Mouse (Mus musculus) forebrain, embryonic 16.5 days (tissue): Measurements from ENCODE around the gene A3galt2. TPM values are rescaled to one million over a fixed set of nuclear protein-coding genes. Genes with fewer than 3 reads are reported as not detected.

Source experiments
- ATAC-seq: fragments of 200-750 bp; cut with Nextera tagmentation; 2 replicates; pipeline ENCODE4 v1.8.0; 2017; ENCODE audit warnings: mild to moderate bottlenecking, moderate library complexity
- H3K27ac ChIP-seq: fragments of 300-500 bp; sonication (generic); 2 replicates; pipeline ENCODE4 v1.5.1; 2014; ENCODE audit warnings: low read length, control low read depth
- H3K27me3 ChIP-seq: fragments of 300-500 bp; sonication (generic); replicated peaks from 2 replicates; pipeline ENCODE4 v1.6.1; 2014; ENCODE audit warnings: low read length; ENCODE audit not compliant: control insufficient read depth, insufficient read depth
- H3K36me3 ChIP-seq: fragments of 300-500 bp; sonication (generic); 2 replicates; pipeline ENCODE4 v1.6.1; 2014; ENCODE audit not compliant: control insufficient read depth, insufficient read depth
- H3K4me1 ChIP-seq: fragments of 300-500 bp; sonication (generic); replicated peaks from 2 replicates; pipeline ENCODE4 v1.6.1; 2014; ENCODE audit warnings: low read length; ENCODE audit not compliant: control insufficient read depth, insufficient read depth
- H3K4me2 ChIP-seq: fragments of 300-500 bp; sonication (generic); 2 replicates; pipeline ENCODE4 v1.6.1; 2014; ENCODE audit warnings: mild to moderate bottlenecking, low read length, control low read depth
- H3K4me3 ChIP-seq: fragments of 300-500 bp; sonication (generic); replicated peaks from 2 replicates; pipeline ENCODE4 v1.5.1; 2014; ENCODE audit warnings: mild to moderate bottlenecking, low read length, control low read depth
- H3K9ac ChIP-seq: fragments of 300-500 bp; sonication (generic); replicated peaks from 2 replicates; pipeline ENCODE4 v1.6.1; 2014; ENCODE audit warnings: low read depth, low read length, control low read depth
- H3K9me3 ChIP-seq: fragments of 300-500 bp; sonication (generic); 2 replicates; pipeline ENCODE4 v1.6.1; 2016; ENCODE audit warnings: low read length; ENCODE audit not compliant: control insufficient read depth
- WGBS: fragments of 180-500 bp; shearing (Covaris S2); extraction: QIAGEN DNeasy Blood & Tissue Kit; methylation state at CpG from one replicate; pipeline ENCODE4 v1.1.7; 2014; 5-methylcytosine and 5-hydroxymethylcytosine counted together
- polyA plus RNA-seq: library from polyadenylated mRNA; unstranded; fragments of >200 nt; fragmentation: Nextera tagmentation; extraction: Ambion mirVana; gene quantifications from 2 replicates; pipeline ENCODE4 v1.2.1, GENCODE M21; 2015

A3galt2 gene
- polyA plus RNA-seq, 1 experiment from 2014 or later: 0.63 TPM

- Histone ChIP-seq H3K4me2 (no peak overlapping the region), H3K27ac (no peak overlapping the region), H3K4me1 (peaks cover 25% of the 10 kb centered on the region), H3K9ac (no peak overlapping the region), H3K4me3 (no peak overlapping the region), H3K9me3 (no peaks in the 10 kb centered on the region), H3K27me3 (no peaks in the 10 kb centered on the region), H3K36me3 (no peaks in the 10 kb centered on the region)
- WGBS: 76% methylated on average over 8 of the region's 8 CpGs
- ATAC-seq: no peak
Observed at GRCm38 (mm10) chr4:128796788-128797187, 41.6 kb downstream of the A3galt2 start.

- H3K27ac ChIP-seq: no peak overlapping the region
- WGBS: 78% methylated on average over 9 of the region's 9 CpGs
- no peak overlapping the region for H3K4me3 ChIP-seq
- H3K4me1 ChIP-seq: peaks cover 43% of the 10 kb centered on the region
- no peaks in the 10 kb centered on the region for H3K27me3 ChIP-seq
- no peaks in the 10 kb centered on the region for H3K9me3 ChIP-seq
- H3K4me2 ChIP-seq: no peak overlapping the region
- ATAC-seq: no peak
- no peaks in the 10 kb centered on the region for H3K36me3 ChIP-seq
- no peak overlapping the region for H3K9ac ChIP-seq
Observed at GRCm38 (mm10) chr4:128801675-128802465, 46.7 kb downstream of the A3galt2 start.

GRCm38 (mm10) chr4:128803569-128803968 lies 48.4 kb downstream of the A3galt2 start:
- H3K36me3 ChIP-seq: no peaks in the 10 kb centered on the region
- ATAC-seq: no peak
- no peaks in the 10 kb centered on the region for H3K27me3 ChIP-seq
- WGBS: 66% methylated on average over 5 of the region's 5 CpGs
- H3K4me2 ChIP-seq: peak overlapping the region; percentile 100
- peaks cover 45% of the 10 kb centered on the region for H3K4me1 ChIP-seq
- H3K9me3 ChIP-seq: no peaks in the 10 kb centered on the region
- H3K27ac ChIP-seq: no peak overlapping the region
- H3K9ac ChIP-seq: peak overlapping the region; percentile 96; the same call in 1 of the 2 replicates
- peak overlapping the region; percentile 57 for H3K4me3 ChIP-seq

GRCm38 (mm10) chr4:128804426-128805149 lies 49.4 kb downstream of the A3galt2 start:
- peak overlapping the region; percentile 95 for H3K27ac ChIP-seq
- no peaks in the 10 kb centered on the region for H3K27me3 ChIP-seq
- H3K9me3 ChIP-seq: no peaks in the 10 kb centered on the region
- H3K4me1 ChIP-seq: peaks cover 39% of the 10 kb centered on the region
- WGBS: 3% methylated on average over 6 of the region's 6 CpGs
- H3K4me3 ChIP-seq: peak overlapping the region; percentile 57
- peak overlapping the region; percentile 100 for H3K4me2 ChIP-seq
- H3K9ac ChIP-seq: peak overlapping the region; percentile 96
- H3K36me3 ChIP-seq: no peaks in the 10 kb centered on the region
- 0 out of 2 replicates have a peak, but pooled peaks have one; percentile 2 for ATAC-seq

GRCm38 (mm10) chr4:128805150-128806042 lies 50.2 kb downstream of the A3galt2 start:
- Histone ChIP-seq H3K27me3 (no peaks in the 10 kb centered on the region), H3K4me1 (peaks cover 38% of the 10 kb centered on the region)
- ATAC-seq: peak; percentile 34; the same call in 1 of the 2 replicates

GRCm38 (mm10) chr4:128806043-128806826 lies 51.1 kb downstream of the A3galt2 start, which contains the start of gene Zfp362:
Gene Zfp362, minus strand, starts transcription at chr4:128806045.
- H3K4me2 ChIP-seq: peak within 1 kb of the TSS; percentile 100
- WGBS: 0% methylated on average over 53 of the region's 111 CpGs
- no peaks in the 10 kb centered on the region for H3K27me3 ChIP-seq
- H3K27ac ChIP-seq: peak within 1 kb of the TSS; percentile 95
- ATAC-seq: peak; percentile 61
- no peaks in the 10 kb centered on the region for H3K36me3 ChIP-seq
- no peaks in the 10 kb centered on the region for H3K9me3 ChIP-seq
- H3K4me3 ChIP-seq: peak within 1 kb of the TSS; percentile 57
- H3K9ac ChIP-seq: peak within 1 kb of the TSS; percentile 96
- H3K4me1 ChIP-seq: peaks cover 42% of the 10 kb centered on the region

More at GRCm38 (mm10) chr4:128805150-128806042, 50.2 kb downstream of the A3galt2 start:
- Histone ChIP-seq H3K9ac (peak overlapping the region; percentile 96), H3K36me3 (no peaks in the 10 kb centered on the region), H3K4me3 (peak overlapping the region; percentile 57), H3K9me3 (no peaks in the 10 kb centered on the region), H3K4me2 (peak overlapping the region; percentile 100), H3K27ac (peak overlapping the region; percentile 95)
- under 1% methylated on average over 66 of the region's 74 CpGs for WGBS

GRCm38 (mm10) chr4:128806827-128807179 lies 51.6 kb downstream of the A3galt2 start:
- peak; percentile 39 for ATAC-seq
- peak overlapping the region; percentile 96 for H3K9ac ChIP-seq
- H3K27ac ChIP-seq: peak overlapping the region; percentile 95
- WGBS: under 1% methylated on average over 15 of the region's 15 CpGs
- H3K4me2 ChIP-seq: peak overlapping the region; percentile 85
- no peaks in the 10 kb centered on the region for H3K9me3 ChIP-seq
- no peaks in the 10 kb centered on the region for H3K36me3 ChIP-seq
- no peaks in the 10 kb centered on the region for H3K27me3 ChIP-seq
- H3K4me3 ChIP-seq: peak overlapping the region; percentile 57
- peaks cover 43% of the 10 kb centered on the region for H3K4me1 ChIP-seq

GRCm38 (mm10) chr4:128811382-128812056 lies 56.4 kb downstream of the A3galt2 start:
- Histone ChIP-seq H3K4me1 (peaks cover 18% of the 10 kb centered on the region), H3K4me3 (peak overlapping the region; percentile 52), H3K36me3 (no peaks in the 10 kb centered on the region), H3K9ac (peak overlapping the region; percentile 58), H3K27ac (no peak overlapping the region), H3K4me2 (peak overlapping the region; percentile 59), H3K27me3 (no peaks in the 10 kb centered on the region), H3K9me3 (no peaks in the 10 kb centered on the region)
- 11% methylated on average over 16 of the region's 16 CpGs for WGBS
- ATAC-seq: peak; percentile 95
